Mouse (Mus musculus) monocyte, adult 5-6 weeks (primary cell): Measurements from ENCODE around the gene Glrb. TPM values are rescaled to one million over a fixed set of nuclear protein-coding genes. Genes with fewer than 3 reads are reported as not detected.

Experiments
- total RNA-seq: library from RNA; stranded (forward); fragments of 200-1000, 200-491, 200-594 nt; gene quantifications from 3 replicates; pipeline ENCODE4 v1.2.3, GENCODE M21; 2017

Glrb gene
- total RNA-seq, 1 experiment from 2014 or later, result not detected

Other genes starting within 250 kb of the Glrb start
- gene Gria2, start 110.8 kb downstream of the Glrb start, total RNA-seq, result 0.58 TPM in 1 of 3 replicates, not detected in the others
- 0.86 TPM in 1 of 3 replicates, not detected in the others for gene Pdgfc, start 122.8 kb upstream of the Glrb start, total RNA-seq